Mouse (Mus musculus): Measurements from ENCODE around the gene Kif5c. TPM values are rescaled to one million over a fixed set of nuclear protein-coding genes. Genes with fewer than 3 reads are reported as not detected.
A peak's percentile ranks its signal among the peaks of the same experiment; 100 is the strongest.

The Kif5c gene
- polyA plus RNA-seq, 1 experiment from 2014 or later: 224 TPM

DNA sequence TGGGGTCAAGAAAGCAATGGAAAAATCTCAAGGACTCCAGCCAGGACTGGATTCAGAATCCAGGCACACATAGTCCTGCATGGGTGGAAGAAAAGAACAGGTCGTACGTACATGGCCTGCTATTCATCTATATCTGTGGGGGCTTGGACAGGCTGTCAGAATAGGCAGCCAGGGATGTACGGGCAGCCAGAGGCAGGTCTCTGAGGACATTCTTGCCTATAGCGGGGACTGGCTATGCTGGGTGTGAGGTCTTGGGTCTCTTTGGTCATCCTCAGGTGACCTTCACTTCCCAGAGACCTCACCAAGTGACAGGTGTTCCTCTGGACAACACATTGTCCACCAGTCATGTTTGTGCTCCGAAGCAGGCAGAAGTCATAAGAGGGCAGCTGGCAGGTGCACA lies 36.6 kb upstream of the Kif5c start:
- H3K9ac ChIP-seq: no peak overlapping the region
- ATAC-seq (ENCODE audit: low FRiP score): no peak
- H3K9me3 ChIP-seq (ENCODE audit: control insufficient read depth, low read length): 0 out of 2 replicates have a peak, but pooled peaks cover under 1% of the 10 kb centered on the region
- H3K36me3 ChIP-seq (replicated peaks; ENCODE audit: control insufficient read depth, insufficient read depth): no peaks in the 10 kb centered on the region
- no peak for DNase-seq (ENCODE audit: low spot score)
- no peaks in the 10 kb centered on the region for H3K4me1 ChIP-seq (replicated peaks; ENCODE audit: control insufficient read depth, insufficient read depth, low read length)
- no peak overlapping the region for H3K4me3 ChIP-seq (replicated peaks; ENCODE audit: low read length)
- no peak overlapping the region for H3K4me2 ChIP-seq (replicated peaks)
- WGBS: 87% methylated on average over 5 of the region's 5 CpGs
- H3K27ac ChIP-seq: no peak overlapping the region
- no peaks in the 10 kb centered on the region for H3K27me3 ChIP-seq (ENCODE audit: control insufficient read depth, insufficient read depth, low read length)

DNA sequence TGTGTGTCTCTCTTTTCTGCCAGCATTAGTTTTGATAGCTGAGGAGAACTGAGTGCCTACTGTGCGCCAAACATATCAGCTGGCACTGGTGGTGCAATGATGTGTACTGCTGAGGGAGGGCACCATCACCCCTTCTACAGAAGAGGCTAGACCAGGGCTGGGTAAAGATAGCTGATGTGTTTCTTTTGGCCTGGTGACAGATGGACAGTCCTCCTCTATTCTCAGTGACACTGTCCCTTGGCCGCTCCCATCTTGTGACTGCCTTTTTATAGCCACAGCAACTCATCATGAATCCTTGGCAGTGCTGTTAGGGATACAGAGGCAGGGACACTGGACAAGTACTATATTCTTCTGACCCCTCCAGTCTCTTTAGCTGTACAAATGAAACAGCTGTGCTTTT lies 35.8 kb upstream of the Kif5c start:
- 100% methylated on average over 2 of the region's 2 CpGs for WGBS
- Histone ChIP-seq H3K4me2 (replicated peaks) (no peak overlapping the region), H3K27me3 (ENCODE audit: control insufficient read depth, insufficient read depth, low read length) (no peaks in the 10 kb centered on the region), H3K4me3 (replicated peaks; ENCODE audit: low read length) (no peak overlapping the region), H3K9me3 (ENCODE audit: control insufficient read depth, low read length) (no peaks in the 10 kb centered on the region), H3K36me3 (replicated peaks; ENCODE audit: control insufficient read depth, insufficient read depth) (no peaks in the 10 kb centered on the region), H3K27ac (no peak overlapping the region), H3K4me1 (replicated peaks; ENCODE audit: control insufficient read depth, insufficient read depth, low read length) (no peaks in the 10 kb centered on the region), H3K9ac (no peak overlapping the region)
- ATAC-seq (ENCODE audit: low FRiP score) (no peak), DNase-seq (ENCODE audit: low spot score) (no peak)

DNA sequence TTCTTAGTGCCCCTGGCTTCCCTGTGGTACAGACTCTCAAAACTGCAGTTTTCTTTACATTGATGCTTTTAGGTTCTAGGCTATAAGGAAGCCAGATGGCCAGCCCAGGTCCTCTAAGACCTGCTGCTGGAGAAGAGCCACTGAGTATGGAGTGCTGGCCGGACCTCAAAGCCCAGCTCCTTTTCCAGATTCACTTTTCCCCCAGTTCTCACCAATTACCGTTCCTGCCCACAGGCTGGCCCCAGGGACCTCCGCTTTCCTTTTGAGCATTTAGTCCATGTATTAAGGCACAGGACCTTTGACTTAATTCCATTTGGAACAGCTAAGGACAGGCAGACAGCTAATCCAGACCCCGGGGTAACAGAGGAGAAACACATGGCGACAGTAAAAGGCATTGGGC lies 28.6 kb upstream of the Kif5c start:
- Histone ChIP-seq H3K4me1 (replicated peaks; ENCODE audit: control insufficient read depth, insufficient read depth, low read length) (no peaks in the 10 kb centered on the region), H3K36me3 (replicated peaks; ENCODE audit: control insufficient read depth, insufficient read depth) (no peaks in the 10 kb centered on the region), H3K4me2 (replicated peaks) (no peak overlapping the region), H3K27ac (no peak overlapping the region), H3K4me3 (replicated peaks; ENCODE audit: low read length) (no peak overlapping the region), H3K9ac (no peak overlapping the region), H3K27me3 (ENCODE audit: control insufficient read depth, insufficient read depth, low read length) (no peaks in the 10 kb centered on the region), H3K9me3 (ENCODE audit: control insufficient read depth, low read length) (no peaks in the 10 kb centered on the region)
- 76% methylated on average over 5 of the region's 5 CpGs for WGBS
- DNase-seq (ENCODE audit: low spot score): no peak
- ATAC-seq (ENCODE audit: low FRiP score): no peak

DNA sequence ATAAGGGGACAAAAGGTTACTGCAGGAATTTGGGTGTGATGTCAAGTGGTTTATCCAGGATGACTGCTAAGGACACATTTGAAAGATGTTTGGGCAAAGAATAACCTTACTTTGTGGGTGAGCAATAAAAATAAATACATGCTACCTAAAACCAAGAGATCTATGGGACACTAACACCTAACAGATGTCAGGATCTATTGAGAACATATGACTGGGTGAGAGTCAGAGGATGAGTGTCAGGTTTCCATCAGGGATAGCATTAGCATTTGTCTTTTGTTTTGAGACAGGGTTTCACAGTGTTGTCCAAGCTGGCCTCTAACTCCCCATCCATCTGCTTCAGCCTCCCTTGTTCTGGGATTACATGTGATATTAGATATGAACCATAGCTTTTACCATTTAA lies 26.2 kb upstream of the Kif5c start:
- DNase-seq (ENCODE audit: low spot score): no peak
- Histone ChIP-seq H3K9ac (no peak overlapping the region), H3K4me2 (replicated peaks) (no peak overlapping the region)

DNA sequence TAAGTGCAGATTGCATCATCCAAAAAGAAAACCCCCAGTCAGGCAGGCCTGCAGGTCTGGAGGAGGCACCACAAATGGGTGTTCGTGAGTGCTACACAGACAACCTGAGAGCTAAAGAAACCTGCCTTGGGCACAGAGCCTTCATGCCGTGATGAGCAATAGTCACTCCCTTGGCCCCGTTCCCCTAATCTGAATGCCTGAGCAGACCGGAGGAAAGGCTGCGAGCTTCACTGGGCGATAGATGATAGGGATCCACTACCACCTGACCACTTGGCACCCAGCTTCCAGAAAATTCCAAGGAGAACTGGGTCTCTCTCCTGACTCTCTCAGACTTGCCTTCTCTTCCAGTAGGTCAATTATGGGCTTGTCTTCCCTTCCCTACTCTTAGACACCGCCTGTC lies 24.2 kb upstream of the Kif5c start:
- H3K4me1 ChIP-seq (replicated peaks; ENCODE audit: control insufficient read depth, insufficient read depth, low read length): peaks cover 2% of the 10 kb centered on the region; the same call in 1 of the 2 replicates
- no peak overlapping the region for H3K4me3 ChIP-seq (replicated peaks; ENCODE audit: low read length)
- WGBS: 89% methylated on average over 7 of the region's 7 CpGs
- H3K27ac ChIP-seq: no peak overlapping the region
- no peak overlapping the region for H3K4me2 ChIP-seq (replicated peaks)
- no peaks in the 10 kb centered on the region for H3K36me3 ChIP-seq (replicated peaks; ENCODE audit: control insufficient read depth, insufficient read depth)
- no peaks in the 10 kb centered on the region for H3K27me3 ChIP-seq (ENCODE audit: control insufficient read depth, insufficient read depth, low read length)
- DNase-seq (ENCODE audit: low spot score) (no peak), ATAC-seq (ENCODE audit: low FRiP score) (no peak)
- no peaks in the 10 kb centered on the region for H3K9me3 ChIP-seq (ENCODE audit: control insufficient read depth, low read length)
- H3K9ac ChIP-seq: no peak overlapping the region

More for the DNA sequence above, 26.2 kb upstream of the Kif5c start:
- Histone ChIP-seq H3K36me3 (replicated peaks; ENCODE audit: control insufficient read depth, insufficient read depth) (no peaks in the 10 kb centered on the region), H3K9me3 (ENCODE audit: control insufficient read depth, low read length) (no peaks in the 10 kb centered on the region), H3K4me1 (replicated peaks; ENCODE audit: control insufficient read depth, insufficient read depth, low read length) (no peaks in the 10 kb centered on the region), H3K27me3 (ENCODE audit: control insufficient read depth, insufficient read depth, low read length) (no peaks in the 10 kb centered on the region), H3K27ac (no peak overlapping the region), H3K4me3 (replicated peaks; ENCODE audit: low read length) (no peak overlapping the region)
- ATAC-seq (ENCODE audit: low FRiP score): no peak

DNA sequence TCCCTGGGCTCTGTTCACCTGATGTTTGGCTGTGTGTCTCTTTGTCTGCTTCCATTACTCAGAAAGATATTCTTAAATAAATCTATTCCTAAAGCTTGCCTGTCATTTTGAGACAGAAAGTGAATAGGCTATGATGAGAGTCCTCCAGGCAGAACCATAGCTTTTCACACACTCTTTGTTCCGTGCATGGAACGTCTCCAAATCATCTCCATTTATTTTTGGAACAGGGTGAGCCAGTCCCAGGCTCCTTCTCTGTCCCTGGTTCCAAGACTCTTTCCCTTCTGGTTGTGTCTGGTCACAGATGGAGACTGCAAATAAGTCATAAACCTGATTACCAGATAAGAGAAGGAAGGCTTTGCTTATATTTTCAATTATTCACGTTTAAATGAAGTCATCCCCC lies 22.8 kb upstream of the Kif5c start:
- no peak overlapping the region for H3K4me3 ChIP-seq (replicated peaks; ENCODE audit: low read length)
- H3K36me3 ChIP-seq (replicated peaks; ENCODE audit: control insufficient read depth, insufficient read depth): no peaks in the 10 kb centered on the region
- H3K9ac ChIP-seq: no peak overlapping the region
- peaks cover 9% of the 10 kb centered on the region for H3K4me1 ChIP-seq (replicated peaks; ENCODE audit: control insufficient read depth, insufficient read depth, low read length)
- DNase-seq (ENCODE audit: low spot score) (no peak), ATAC-seq (ENCODE audit: low FRiP score) (no peak)
- no peak overlapping the region for H3K4me2 ChIP-seq (replicated peaks)
- no peaks in the 10 kb centered on the region for H3K27me3 ChIP-seq (ENCODE audit: control insufficient read depth, insufficient read depth, low read length)
- 82% methylated on average over 3 of the region's 3 CpGs for WGBS
- no peak overlapping the region for H3K27ac ChIP-seq
- no peaks in the 10 kb centered on the region for H3K9me3 ChIP-seq (ENCODE audit: control insufficient read depth, low read length)

DNA sequence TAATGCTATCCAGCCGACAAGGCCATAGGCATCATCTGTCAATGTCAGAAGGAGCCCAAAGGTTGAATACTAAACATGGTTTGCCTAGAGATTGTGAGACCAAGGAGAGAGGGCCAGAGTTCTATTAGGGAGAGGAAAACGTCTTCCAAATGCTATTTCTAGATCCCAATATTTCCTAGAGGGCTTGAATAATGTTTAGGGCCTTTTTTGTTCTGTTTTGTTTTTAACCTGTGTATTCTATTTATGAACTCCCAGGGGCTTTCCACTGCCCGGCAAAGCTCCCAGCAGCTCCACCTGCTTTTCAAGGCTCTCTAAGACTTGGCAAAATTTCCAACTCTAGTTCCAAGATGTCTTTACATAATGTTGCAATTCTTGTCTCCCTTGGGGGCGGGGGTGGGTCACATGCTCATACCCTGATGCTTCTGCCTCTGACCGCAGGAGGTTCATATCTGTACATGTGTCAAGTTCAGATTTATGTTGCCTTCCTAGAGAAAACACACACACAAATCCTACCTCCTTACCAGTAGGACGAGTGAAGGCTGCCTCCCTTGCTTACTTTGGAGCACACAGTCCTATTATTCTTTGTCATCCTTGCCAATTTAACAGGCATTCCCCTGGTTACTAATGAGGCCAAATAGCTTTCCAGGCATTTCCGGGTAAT lies 18.9 kb upstream of the Kif5c start:
- Histone ChIP-seq H3K4me1 (replicated peaks; ENCODE audit: control insufficient read depth, insufficient read depth, low read length) (peaks cover 11% of the 10 kb centered on the region), H3K36me3 (replicated peaks; ENCODE audit: control insufficient read depth, insufficient read depth) (no peaks in the 10 kb centered on the region), H3K4me2 (replicated peaks) (no peak overlapping the region), H3K9me3 (ENCODE audit: control insufficient read depth, low read length) (no peaks in the 10 kb centered on the region), H3K27me3 (ENCODE audit: control insufficient read depth, insufficient read depth, low read length) (no peaks in the 10 kb centered on the region), H3K27ac (0 out of 2 replicates have a peak overlapping the region, but pooled peaks have one; percentile 46), H3K4me3 (replicated peaks; ENCODE audit: low read length) (no peak overlapping the region), H3K9ac (no peak overlapping the region)
- DNase-seq (ENCODE audit: low spot score) (peak; percentile 52), ATAC-seq (ENCODE audit: low FRiP score) (peak; percentile 55; the same call in 1 of the 2 replicates)
- 40% methylated on average over 7 of the region's 7 CpGs for WGBS

DNA sequence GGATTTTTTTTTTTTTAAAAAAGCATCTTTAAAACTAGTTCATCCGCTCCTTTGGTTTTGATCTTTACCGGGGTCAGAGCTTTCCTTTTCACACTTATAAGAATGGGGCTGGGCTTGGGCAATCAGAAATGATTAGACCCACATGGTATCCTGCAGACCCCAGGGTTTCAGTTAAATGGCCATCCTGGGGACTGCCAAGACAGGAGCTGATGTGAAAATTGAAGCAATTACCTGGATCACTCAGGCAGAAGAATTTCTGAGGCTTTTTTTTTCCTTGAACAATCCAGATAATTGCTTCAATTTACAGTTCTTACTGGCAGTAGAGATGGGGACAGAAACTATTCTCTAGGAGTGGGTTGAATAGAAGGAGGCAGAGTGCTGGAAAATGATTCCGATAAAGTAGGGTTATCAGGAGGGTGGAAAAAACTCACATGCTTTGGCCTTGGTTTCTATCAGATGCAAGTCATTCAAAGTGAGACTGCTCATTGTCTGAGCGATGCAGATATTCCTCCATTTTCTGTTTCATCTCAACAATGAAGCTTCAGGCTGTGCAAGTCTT lies 16.2 kb upstream of the Kif5c start:
- H3K27me3 ChIP-seq (ENCODE audit: control insufficient read depth, insufficient read depth, low read length): no peaks in the 10 kb centered on the region
- H3K4me2 ChIP-seq (replicated peaks): no peak overlapping the region
- no peaks in the 10 kb centered on the region for H3K36me3 ChIP-seq (replicated peaks; ENCODE audit: control insufficient read depth, insufficient read depth)
- no peak overlapping the region for H3K27ac ChIP-seq
- peaks cover 11% of the 10 kb centered on the region for H3K4me1 ChIP-seq (replicated peaks; ENCODE audit: control insufficient read depth, insufficient read depth, low read length)
- no peak overlapping the region for H3K9ac ChIP-seq
- no peaks in the 10 kb centered on the region for H3K9me3 ChIP-seq (ENCODE audit: control insufficient read depth, low read length)
- no peak for ATAC-seq (ENCODE audit: low FRiP score)
- WGBS: 75% methylated on average over 4 of the region's 4 CpGs
- DNase-seq (ENCODE audit: low spot score): no peak
- no peak overlapping the region for H3K4me3 ChIP-seq (replicated peaks; ENCODE audit: low read length)

DNA sequence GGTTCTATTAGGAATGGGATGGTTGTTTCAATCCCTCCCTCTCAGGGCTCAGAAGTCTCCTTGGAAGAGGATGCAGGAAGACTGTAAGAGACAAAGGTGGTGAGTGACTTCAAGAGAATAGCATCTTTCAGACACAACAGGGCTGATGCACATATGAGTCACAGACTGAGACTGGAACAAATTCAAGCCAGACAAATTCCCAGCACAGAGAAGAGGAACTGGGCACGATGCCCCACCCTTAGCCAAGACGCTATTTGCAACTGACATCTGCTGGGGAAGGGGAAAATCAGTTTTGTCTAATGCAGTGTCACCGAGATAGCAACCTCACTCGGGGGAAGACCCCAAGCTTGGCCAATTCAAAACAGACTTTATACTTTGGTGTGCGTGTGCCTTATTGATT lies 9.5 kb upstream of the Kif5c start:
- Histone ChIP-seq H3K36me3 (replicated peaks; ENCODE audit: control insufficient read depth, insufficient read depth) (no peaks in the 10 kb centered on the region), H3K27me3 (ENCODE audit: control insufficient read depth, insufficient read depth, low read length) (no peaks in the 10 kb centered on the region), H3K27ac (no peak overlapping the region), H3K9me3 (ENCODE audit: control insufficient read depth, low read length) (no peaks in the 10 kb centered on the region), H3K4me1 (replicated peaks; ENCODE audit: control insufficient read depth, insufficient read depth, low read length) (no peaks in the 10 kb centered on the region), H3K9ac (no peak overlapping the region), H3K4me3 (replicated peaks; ENCODE audit: low read length) (no peak overlapping the region), H3K4me2 (replicated peaks) (no peak overlapping the region)
- WGBS: 84% methylated on average over 5 of the region's 5 CpGs
- DNase-seq (ENCODE audit: low spot score): no peak
- no peak for ATAC-seq (ENCODE audit: low FRiP score)

DNA sequence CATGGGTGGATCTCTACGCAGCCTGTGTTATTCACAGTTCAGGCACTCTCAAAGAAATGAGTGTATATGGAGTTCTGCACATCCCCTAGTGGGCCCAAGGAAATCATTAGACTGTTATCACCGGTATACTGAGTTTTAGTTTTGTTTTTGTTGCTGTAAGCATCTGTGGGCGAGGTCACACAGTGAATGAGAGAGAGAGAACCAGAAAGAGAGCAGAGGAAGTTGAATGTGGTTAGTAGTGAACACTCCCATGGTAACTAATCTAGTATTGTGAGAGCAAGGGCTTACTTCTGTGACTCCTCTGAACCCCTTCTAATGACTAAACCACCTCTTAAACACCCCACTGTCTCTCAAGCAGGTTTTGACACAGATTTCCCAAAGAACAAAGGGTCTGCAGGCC lies 2.3 kb upstream of the Kif5c start:
- peaks cover 11% of the 10 kb centered on the region for H3K4me1 ChIP-seq (replicated peaks; ENCODE audit: control insufficient read depth, insufficient read depth, low read length)
- no peak for DNase-seq (ENCODE audit: low spot score)
- no peak overlapping the region for H3K4me3 ChIP-seq (replicated peaks; ENCODE audit: low read length)
- no peaks in the 10 kb centered on the region for H3K27me3 ChIP-seq (ENCODE audit: control insufficient read depth, insufficient read depth, low read length)
- WGBS: 83% methylated on average over 3 of the region's 3 CpGs
- no peak overlapping the region for H3K4me2 ChIP-seq (replicated peaks)
- no peak overlapping the region for H3K9ac ChIP-seq
- no peak overlapping the region for H3K27ac ChIP-seq
- no peak for ATAC-seq (ENCODE audit: low FRiP score)
- H3K36me3 ChIP-seq (replicated peaks; ENCODE audit: control insufficient read depth, insufficient read depth): no peaks in the 10 kb centered on the region
- H3K9me3 ChIP-seq (ENCODE audit: control insufficient read depth, low read length): no peaks in the 10 kb centered on the region
